Mouse (Mus musculus) embryo, embryonic 11.5 days (tissue): ENCODE results near the gene Klrb1.

Experiments
- DNase-seq: peaks from one replicate; pipeline ENCODE4 v3.0.0-alpha.2; 2012; ENCODE audit warnings: low read depth, low spot score

Gene Klrb1

DNA sequence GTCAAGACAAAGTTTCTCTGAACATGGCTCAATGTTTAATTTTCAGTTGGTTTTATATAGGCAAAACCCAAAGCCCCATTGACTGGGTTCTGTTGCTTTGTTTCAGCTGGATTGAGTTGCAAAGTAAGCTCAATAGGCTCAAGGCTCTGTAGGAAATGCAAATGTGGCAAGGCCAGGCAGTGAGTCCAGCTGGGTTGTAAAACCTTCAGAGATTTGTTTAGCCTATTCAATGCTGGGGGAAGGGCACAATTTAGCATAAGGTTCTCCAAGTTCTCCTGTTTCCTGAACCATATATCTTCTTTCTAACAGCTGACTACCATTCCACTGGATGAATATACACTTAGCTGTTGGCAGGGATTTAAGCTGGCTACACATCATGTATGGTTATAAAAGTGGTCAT is 12.0 kb upstream of the Klrb1 start:
- DNase-seq = no peak

GRCm38 (mm10) chr6:128733908-128734679 is 11.2 kb upstream of the Klrb1 start:
- no peak for DNase-seq

- no peak for DNase-seq
Observed at GRCm38 (mm10) chr6:128732032-128732431, 9.2 kb upstream of the Klrb1 start.

DNA sequence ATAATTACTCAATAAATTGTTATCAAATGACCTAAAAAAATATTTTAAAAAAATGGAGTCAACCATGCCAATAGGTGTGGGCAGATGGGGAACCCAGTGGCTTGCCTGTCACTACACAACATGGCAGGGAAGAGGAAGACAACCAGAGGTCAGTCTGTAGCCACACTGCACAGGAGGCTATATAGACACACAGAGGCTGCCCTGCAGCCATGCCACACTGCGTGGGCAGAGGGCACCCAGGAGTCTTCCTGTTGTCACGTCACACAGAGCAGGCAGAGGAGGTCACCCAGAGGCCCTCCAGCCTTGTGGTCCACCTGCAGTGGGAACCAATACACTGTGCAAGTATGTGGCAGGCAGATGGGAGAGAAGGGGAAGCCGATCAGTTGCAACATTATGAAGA is 21.2 kb downstream of the Klrb1 start:
- no peak for DNase-seq

GRCm38 (mm10) chr6:128679574-128679973 is 43.3 kb downstream of the Klrb1 start:
- no peak for DNase-seq

DNA sequence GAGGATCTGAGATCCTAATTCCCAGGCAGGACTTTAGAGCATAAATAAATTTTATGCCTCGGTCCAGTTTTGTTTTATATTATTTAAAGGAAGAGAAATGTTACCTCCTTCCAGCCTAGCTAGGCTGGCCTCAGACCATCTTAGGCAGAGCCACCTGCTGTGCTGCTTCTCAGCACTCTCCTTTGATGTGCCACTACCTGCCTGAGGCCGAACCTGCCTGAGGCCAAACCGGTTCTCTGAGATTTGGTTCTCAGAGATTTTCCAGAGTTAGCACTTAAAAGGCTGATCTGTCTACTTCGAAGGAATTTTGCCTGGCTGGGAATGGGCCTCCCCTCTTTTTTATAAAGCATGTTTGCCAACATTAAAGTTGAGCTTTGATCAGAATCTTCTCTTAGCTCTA is 52.9 kb downstream of the Klrb1 start:
- DNase-seq = no peak

- no peak for DNase-seq
Observed at GRCm38 (mm10) chr6:128662206-128662605, 60.7 kb downstream of the Klrb1 start, which contains the start of gene Clec2h. TSS of gene Clec2h (plus strand) at chr6:128662385.

DNA sequence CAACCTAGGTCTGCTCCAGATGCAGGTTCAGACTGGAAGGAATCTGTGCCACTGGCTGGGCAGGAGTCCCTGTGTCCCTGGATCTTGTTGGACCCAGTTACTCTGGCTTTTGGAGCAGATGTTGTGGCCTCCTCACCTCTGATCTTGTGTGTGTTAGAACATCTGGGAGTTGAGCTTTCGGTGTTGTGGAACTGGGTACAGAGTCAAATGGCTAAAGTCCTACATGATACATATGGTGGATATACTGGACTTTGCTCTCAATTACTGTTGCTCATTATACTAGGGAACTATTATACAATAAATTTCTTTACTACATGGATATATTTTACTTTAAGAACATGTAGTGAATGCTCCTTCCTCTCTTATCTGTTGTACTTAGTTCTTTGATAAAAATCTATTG is 61.6 kb downstream of the Klrb1 start:
- no peak for DNase-seq
